Mouse (Mus musculus): ENCODE measurements around the gene Slc9a3r1. TPM values are rescaled to one million over a fixed set of nuclear protein-coding genes. Genes with fewer than 3 reads are reported as not detected.

The Slc9a3r1 gene
- polyA plus RNA-seq, 1 experiment from 2014 or later: 28.3 TPM

DNA sequence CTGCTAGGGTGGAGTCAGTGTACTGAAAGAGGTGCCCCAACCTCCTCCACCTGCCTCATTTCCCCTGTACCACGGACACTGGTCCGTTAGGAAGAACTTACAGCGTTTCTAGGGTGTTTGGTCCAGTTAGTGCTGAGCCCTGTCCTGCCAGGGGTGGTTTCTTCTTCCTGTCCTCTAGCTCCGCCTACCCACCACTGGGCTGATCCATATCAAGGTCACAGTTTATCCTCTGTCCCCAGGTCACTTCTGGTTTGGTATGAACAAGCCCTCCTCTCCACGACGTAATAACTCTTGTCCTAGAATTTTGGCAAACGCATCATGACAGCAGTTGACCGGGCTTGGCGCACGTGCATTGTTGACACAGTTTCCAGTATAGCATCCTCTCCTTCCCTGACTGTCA lies 56.5 kb downstream of the Slc9a3r1 start:
- Histone ChIP-seq H3K9me3 (no peaks in the 10 kb centered on the region), H3K4me1 (peaks cover 35% of the 10 kb centered on the region), H3K36me3 (no peaks in the 10 kb centered on the region), H3K27me3 (no peaks in the 10 kb centered on the region), H3K9ac (no peak overlapping the region), H3K4me3 (no peak overlapping the region), H3K4me2 (no peak overlapping the region), H3K27ac (no peak overlapping the region)
- ATAC-seq (ENCODE audit: insufficient number of reproducible peaks, insufficient read depth, low FRiP score, low TSS enrichment, low read depth): no peak
- 87% methylated on average over 10 of the region's 10 CpGs for WGBS

GRCm38 (mm10) chr11:115222077-115222476 lies 58.9 kb downstream of the Slc9a3r1 start:
- no peak overlapping the region for H3K4me2 ChIP-seq
- no peak overlapping the region for H3K9ac ChIP-seq
- no peaks in the 10 kb centered on the region; the same call in 1 of the 2 replicates for H3K36me3 ChIP-seq
- no peak overlapping the region for H3K27ac ChIP-seq
- no peaks in the 10 kb centered on the region for H3K9me3 ChIP-seq
- no peak overlapping the region for H3K4me3 ChIP-seq
- WGBS: 45% methylated on average over 12 of the region's 12 CpGs
- ATAC-seq (ENCODE audit: insufficient number of reproducible peaks, insufficient read depth, low FRiP score, low TSS enrichment, low read depth): no peak
- H3K27me3 ChIP-seq: no peaks in the 10 kb centered on the region
- H3K4me1 ChIP-seq: peaks cover 42% of the 10 kb centered on the region

GRCm38 (mm10) chr11:115222570-115222969 lies 59.4 kb downstream of the Slc9a3r1 start:
- ATAC-seq (ENCODE audit: insufficient number of reproducible peaks, insufficient read depth, low FRiP score, low TSS enrichment, low read depth): no peak
- H3K27ac ChIP-seq: no peak overlapping the region
- 28% methylated on average over 5 of the region's 5 CpGs for WGBS
- H3K4me1 ChIP-seq: peaks cover 39% of the 10 kb centered on the region
- H3K4me3 ChIP-seq: no peak overlapping the region
- no peak overlapping the region for H3K4me2 ChIP-seq
- no peaks in the 10 kb centered on the region; the same call in 1 of the 2 replicates for H3K36me3 ChIP-seq
- no peaks in the 10 kb centered on the region for H3K27me3 ChIP-seq
- no peak overlapping the region for H3K9ac ChIP-seq
- no peaks in the 10 kb centered on the region for H3K9me3 ChIP-seq

DNA sequence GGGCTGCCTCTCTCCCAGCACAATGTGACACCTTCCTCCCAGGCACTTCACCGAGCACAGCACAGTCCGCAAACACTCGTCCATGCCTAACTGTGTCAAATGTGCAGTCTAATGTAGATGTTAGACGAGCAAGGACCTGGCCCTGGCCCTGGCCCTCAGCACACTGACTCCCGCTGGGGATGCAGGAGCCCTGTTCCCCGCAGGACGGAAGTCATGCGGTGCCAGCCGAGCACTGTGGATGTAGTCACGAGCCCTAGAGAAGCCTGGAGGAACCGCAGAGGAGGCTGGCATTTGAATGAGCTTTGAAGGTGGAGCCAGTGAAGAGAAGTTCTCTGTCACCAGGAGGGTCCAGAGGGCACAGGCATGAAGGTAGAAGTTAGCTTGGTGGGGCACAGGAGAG lies 60.3 kb downstream of the Slc9a3r1 start:
- Histone ChIP-seq H3K27ac (no peak overlapping the region), H3K9me3 (no peaks in the 10 kb centered on the region), H3K27me3 (no peaks in the 10 kb centered on the region), H3K9ac (no peak overlapping the region), H3K4me3 (no peak overlapping the region), H3K4me1 (peaks cover 35% of the 10 kb centered on the region), H3K36me3 (no peaks in the 10 kb centered on the region; the same call in 1 of the 2 replicates), H3K4me2 (no peak overlapping the region)
- ATAC-seq (ENCODE audit: insufficient number of reproducible peaks, insufficient read depth, low FRiP score, low TSS enrichment, low read depth): no peak
- WGBS: 75% methylated on average over 11 of the region's 11 CpGs

DNA sequence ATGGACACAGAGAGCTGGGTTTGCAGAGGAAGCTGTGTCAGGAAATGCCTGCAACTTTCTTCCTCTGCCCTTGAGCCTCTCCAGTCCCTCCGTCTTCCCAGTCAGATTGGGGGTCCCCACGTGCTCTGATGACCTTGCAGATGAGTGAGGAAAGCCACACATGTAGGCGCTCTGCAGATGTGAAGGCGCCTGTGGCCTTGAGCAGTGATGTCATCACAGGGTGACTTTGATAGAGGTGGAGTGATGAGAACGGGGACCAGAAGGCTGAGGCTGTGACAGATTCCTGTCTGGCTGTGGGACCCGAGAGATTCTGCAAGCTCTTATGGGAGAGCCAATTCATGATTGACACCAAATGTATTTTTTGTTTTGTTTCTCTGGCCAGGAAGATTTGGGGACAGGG lies 60.7 kb downstream of the Slc9a3r1 start:
- H3K27me3 ChIP-seq: no peaks in the 10 kb centered on the region
- 64% methylated on average over 6 of the region's 6 CpGs for WGBS
- peaks cover 33% of the 10 kb centered on the region for H3K4me1 ChIP-seq

DNA sequence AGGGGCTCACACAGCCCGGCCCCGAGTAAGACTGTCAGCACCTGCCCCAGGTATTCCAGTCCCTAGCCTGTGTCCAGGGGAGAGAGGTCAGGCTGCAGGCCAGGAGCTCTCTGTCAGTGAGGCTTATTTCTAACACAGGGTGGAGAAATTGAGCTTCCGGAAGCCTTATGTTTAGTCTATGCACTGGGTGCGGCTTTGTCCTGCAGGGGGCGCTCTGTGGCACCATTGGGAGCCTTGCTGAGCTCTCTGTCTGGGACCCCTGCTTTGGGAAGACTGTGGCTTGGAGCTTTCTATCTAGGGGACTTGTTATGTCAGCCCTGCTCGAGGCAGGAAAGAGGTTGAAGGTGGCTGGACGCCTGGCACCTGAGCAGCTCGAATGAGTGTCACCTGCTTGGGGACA lies 61.7 kb downstream of the Slc9a3r1 start:
- WGBS: 45% methylated on average over 8 of the region's 8 CpGs
- Histone ChIP-seq H3K9me3 (no peaks in the 10 kb centered on the region), H3K9ac (no peak overlapping the region), H3K27me3 (peaks cover 3% of the 10 kb centered on the region; the same call in 1 of the 2 replicates), H3K4me1 (peaks cover 32% of the 10 kb centered on the region), H3K4me2 (no peak overlapping the region), H3K27ac (no peak overlapping the region), H3K4me3 (no peak overlapping the region), H3K36me3 (no peaks in the 10 kb centered on the region; the same call in 1 of the 2 replicates)
- no peak for ATAC-seq (ENCODE audit: insufficient number of reproducible peaks, insufficient read depth, low FRiP score, low TSS enrichment, low read depth)

More for the DNA sequence above, 60.7 kb downstream of the Slc9a3r1 start:
- Histone ChIP-seq H3K4me3 (no peak overlapping the region), H3K27ac (no peak overlapping the region), H3K36me3 (no peaks in the 10 kb centered on the region; the same call in 1 of the 2 replicates), H3K9ac (no peak overlapping the region), H3K9me3 (no peaks in the 10 kb centered on the region), H3K4me2 (no peak overlapping the region)
- no peak for ATAC-seq (ENCODE audit: insufficient number of reproducible peaks, insufficient read depth, low FRiP score, low TSS enrichment, low read depth)

- Histone ChIP-seq H3K27me3 (peaks cover 6% of the 10 kb centered on the region; the same call in 1 of the 2 replicates), H3K9ac (no peak overlapping the region), H3K4me3 (no peak overlapping the region), H3K27ac (no peak overlapping the region), H3K9me3 (no peaks in the 10 kb centered on the region), H3K4me2 (no peak overlapping the region), H3K4me1 (peaks cover 32% of the 10 kb centered on the region), H3K36me3 (no peaks in the 10 kb centered on the region; the same call in 1 of the 2 replicates)
- no peak for ATAC-seq (ENCODE audit: insufficient number of reproducible peaks, insufficient read depth, low FRiP score, low TSS enrichment, low read depth)
- WGBS: 66% methylated on average over 6 of the region's 6 CpGs
These were observed 62.2 kb downstream of the Slc9a3r1 start for GRCm38 (mm10) chr11:115225301-115225700.

- no peak for ATAC-seq (ENCODE audit: insufficient number of reproducible peaks, insufficient read depth, low FRiP score, low TSS enrichment, low read depth)
- Histone ChIP-seq H3K4me2 (no peak overlapping the region), H3K4me3 (no peak overlapping the region), H3K27me3 (peaks cover 6% of the 10 kb centered on the region; the same call in 1 of the 2 replicates), H3K9ac (0 out of 2 replicates have a peak overlapping the region, but pooled peaks have one; percentile 36), H3K9me3 (no peaks in the 10 kb centered on the region), H3K27ac (no peak overlapping the region), H3K4me1 (peaks cover 37% of the 10 kb centered on the region), H3K36me3 (no peaks in the 10 kb centered on the region; the same call in 1 of the 2 replicates)
- WGBS: 40% methylated on average over 14 of the region's 14 CpGs
These were observed 63.8 kb downstream of the Slc9a3r1 start for GRCm38 (mm10) chr11:115226811-115227491.

GRCm38 (mm10) chr11:115227640-115228039 lies 64.5 kb downstream of the Slc9a3r1 start:
- Histone ChIP-seq H3K4me3 (no peak overlapping the region), H3K27me3 (peaks cover 6% of the 10 kb centered on the region; the same call in 1 of the 2 replicates), H3K4me2 (no peak overlapping the region), H3K4me1 (peaks cover 34% of the 10 kb centered on the region), H3K9me3 (no peaks in the 10 kb centered on the region), H3K27ac (no peak overlapping the region), H3K9ac (no peak overlapping the region), H3K36me3 (no peaks in the 10 kb centered on the region; the same call in 1 of the 2 replicates)
- 26% methylated on average over 12 of the region's 12 CpGs for WGBS
- ATAC-seq (ENCODE audit: insufficient number of reproducible peaks, insufficient read depth, low FRiP score, low TSS enrichment, low read depth): no peak

- H3K36me3 ChIP-seq: no peaks in the 10 kb centered on the region; the same call in 1 of the 2 replicates
- no peak overlapping the region for H3K4me3 ChIP-seq
- H3K27me3 ChIP-seq: peaks cover 6% of the 10 kb centered on the region; the same call in 1 of the 2 replicates
- WGBS: 64% methylated on average over 7 of the region's 7 CpGs
- H3K4me1 ChIP-seq: peaks cover 27% of the 10 kb centered on the region
- H3K9me3 ChIP-seq: no peaks in the 10 kb centered on the region
- no peak for ATAC-seq (ENCODE audit: insufficient number of reproducible peaks, insufficient read depth, low FRiP score, low TSS enrichment, low read depth)
- H3K27ac ChIP-seq: no peak overlapping the region
- no peak overlapping the region for H3K9ac ChIP-seq
- H3K4me2 ChIP-seq: no peak overlapping the region
These were observed 65.3 kb downstream of the Slc9a3r1 start for GRCm38 (mm10) chr11:115228430-115228829.

- H3K36me3 ChIP-seq: peaks cover 3% of the 10 kb centered on the region; the same call in 1 of the 2 replicates
- ATAC-seq (ENCODE audit: insufficient number of reproducible peaks, insufficient read depth, low FRiP score, low TSS enrichment, low read depth): no peak
- H3K27ac ChIP-seq: no peak overlapping the region
- WGBS: 47% methylated on average over 15 of the region's 15 CpGs
- H3K4me3 ChIP-seq: no peak overlapping the region
- H3K4me1 ChIP-seq: peaks cover 28% of the 10 kb centered on the region
- H3K9me3 ChIP-seq: no peaks in the 10 kb centered on the region
- H3K27me3 ChIP-seq: peaks cover 6% of the 10 kb centered on the region; the same call in 1 of the 2 replicates
- H3K9ac ChIP-seq: no peak overlapping the region
- H3K4me2 ChIP-seq: no peak overlapping the region
These were observed 66.1 kb downstream of the Slc9a3r1 start for GRCm38 (mm10) chr11:115229021-115229930.

Measured in embryonic facial prominence, embryonic 13.5 days (tissue).